Mouse (Mus musculus) testis, postnatal 10 days (tissue): ENCODE results near the gene Abr.

Experiments
- DNase-seq: peaks from one replicate; pipeline ENCODE4 v3.0.0; 2021; ENCODE audit warnings: low spot score

Gene Abr

DNA sequence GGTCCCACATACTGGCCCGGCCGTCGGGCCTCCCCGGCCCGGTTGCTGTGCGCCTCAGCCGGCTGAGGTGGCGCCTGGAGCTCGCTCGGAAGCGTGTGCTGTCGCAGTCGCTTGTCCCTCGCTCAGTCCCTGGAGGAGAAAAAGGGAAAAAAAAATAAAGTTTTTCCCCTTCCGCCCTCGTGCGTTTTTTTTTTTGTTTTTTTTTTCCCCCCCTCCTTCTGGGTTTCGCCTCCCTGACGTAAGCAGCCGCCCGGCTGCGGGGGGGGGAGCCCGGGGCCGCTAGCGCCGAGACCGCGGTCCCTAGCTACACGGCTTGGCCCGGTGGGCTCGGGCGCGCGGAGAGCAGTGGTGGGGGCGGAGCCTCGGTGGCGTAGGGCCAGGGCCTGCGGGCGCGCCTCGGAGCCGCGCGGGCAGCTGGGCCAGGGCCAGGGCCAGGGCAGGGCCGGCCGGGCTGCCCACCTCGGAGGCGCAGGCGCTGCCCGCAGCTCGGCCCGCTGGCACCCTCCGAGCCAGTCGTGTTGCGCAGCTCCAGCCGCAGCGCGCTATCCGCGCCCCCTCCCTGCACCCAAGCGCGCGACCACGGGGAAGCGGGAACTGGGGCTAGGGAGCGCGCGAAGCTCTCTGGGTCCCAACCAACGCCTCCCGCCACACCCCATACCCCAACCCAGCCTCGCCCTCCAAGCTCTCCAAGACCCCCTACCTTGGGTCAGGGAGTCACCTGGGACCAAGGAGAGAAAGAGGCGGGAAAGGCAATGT is 1.3 kb upstream of the Abr start:
- peak; percentile 83 for DNase-seq

- DNase-seq = peak; percentile 56
Measured at GRCm38 (mm10) chr11:76622566-76623205, 572 bp upstream of the Abr start.

- DNase-seq = no peak
Measured at GRCm38 (mm10) chr11:76618134-76618533, 4.0 kb downstream of the Abr start.

GRCm38 (mm10) chr11:76614246-76614645 is 7.9 kb downstream of the Abr start:
- no peak for DNase-seq

DNA sequence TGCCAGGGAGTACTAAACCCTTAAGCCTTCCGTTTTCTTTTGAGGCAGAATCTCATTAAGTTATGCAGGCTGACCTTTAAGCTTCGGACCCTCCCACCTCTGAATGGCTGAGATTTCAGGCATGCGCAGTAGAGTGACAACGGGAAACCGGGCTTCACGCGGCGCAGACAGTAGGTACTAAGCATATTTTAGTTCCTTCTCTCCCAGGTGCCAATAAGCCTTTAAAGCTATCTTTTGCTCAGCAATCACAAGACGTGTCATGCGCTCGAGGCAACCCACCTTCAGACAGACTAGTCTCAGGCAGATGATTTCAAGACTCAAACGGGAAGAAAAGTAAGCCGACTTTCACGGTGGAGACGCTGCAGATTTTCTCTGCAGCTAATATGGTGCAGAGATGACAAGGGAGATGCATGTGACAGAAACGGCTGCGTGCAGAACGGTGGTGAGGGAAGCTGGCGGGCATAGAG is 9.4 kb downstream of the Abr start:
- DNase-seq = peak; percentile 55

DNA sequence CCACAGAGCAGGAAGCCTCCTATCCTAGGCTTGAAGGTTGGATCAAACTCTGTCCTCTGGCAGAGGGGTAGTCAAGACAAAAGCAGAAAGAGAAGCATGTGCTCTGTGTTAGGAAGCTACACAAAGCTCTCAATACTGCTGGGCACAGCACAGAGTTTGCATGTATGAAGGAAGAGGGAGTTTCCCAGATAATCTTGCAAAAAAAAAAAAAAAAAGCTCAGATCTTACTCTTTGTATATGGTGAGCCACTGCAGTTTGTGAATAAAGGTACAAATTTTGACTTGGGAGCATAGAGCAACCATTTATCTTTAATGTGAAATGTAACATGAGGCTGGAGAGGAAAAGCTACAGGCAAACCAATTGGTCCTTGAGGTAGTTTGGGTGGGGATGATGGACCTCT is 11.2 kb downstream of the Abr start:
- no peak for DNase-seq

DNA sequence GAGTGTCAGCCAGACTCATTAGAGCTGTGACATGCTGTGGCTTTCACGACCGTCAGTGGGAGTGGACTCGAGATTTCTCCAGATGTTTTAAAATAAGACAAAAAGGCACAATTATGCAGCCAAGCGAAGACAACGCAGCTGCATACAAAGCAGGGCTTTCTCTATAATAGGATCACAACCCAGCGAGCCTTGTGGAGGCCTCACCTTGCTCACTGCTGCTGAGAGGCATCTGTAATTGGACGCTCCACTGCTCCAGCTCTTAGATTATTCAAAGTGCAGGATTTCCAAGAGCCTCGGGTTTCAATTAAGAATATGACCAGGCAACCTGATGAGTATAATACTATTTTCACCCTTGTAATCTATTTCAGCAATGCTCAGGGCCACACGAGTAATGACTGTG is 15.6 kb downstream of the Abr start:
- DNase-seq = no peak

GRCm38 (mm10) chr11:76599219-76599618 is 22.9 kb downstream of the Abr start:
- DNase-seq = no peak

- DNase-seq = no peak
Measured at GRCm38 (mm10) chr11:76598757-76599156, 23.4 kb downstream of the Abr start.

DNA sequence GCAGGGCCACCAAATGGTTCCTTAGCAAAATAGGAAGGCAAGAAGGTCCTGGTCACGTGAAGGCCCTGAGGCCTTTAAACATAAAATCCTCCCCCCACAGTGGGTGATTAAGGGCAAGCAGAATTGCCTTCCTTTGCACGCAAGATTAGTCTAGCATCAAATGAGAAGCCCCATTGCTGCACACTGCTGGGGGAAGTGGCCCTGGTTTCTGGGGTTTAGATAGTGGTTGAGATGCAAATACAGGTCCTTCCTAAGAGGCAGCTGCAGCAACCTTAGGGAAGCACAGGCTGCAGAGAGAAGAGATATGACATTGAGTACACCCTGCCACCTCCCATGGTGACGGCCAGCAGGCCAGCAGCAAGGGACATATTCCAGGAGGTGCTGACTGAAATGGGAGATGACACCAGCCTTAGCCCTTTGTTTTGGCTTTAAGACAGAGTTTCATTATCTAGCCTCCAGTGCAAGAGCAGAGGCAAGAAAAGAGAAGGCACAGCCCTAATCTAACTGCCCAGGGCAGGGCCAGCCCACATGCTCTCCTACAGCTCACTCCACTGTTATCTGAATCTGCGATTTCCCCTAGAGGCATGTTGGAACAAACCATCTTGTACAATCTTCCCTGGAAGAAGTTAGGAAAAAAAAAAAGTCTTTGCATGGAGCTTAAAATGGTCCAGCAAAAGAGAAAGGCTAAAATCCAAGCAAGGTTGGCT is 28.3 kb downstream of the Abr start:
- DNase-seq = no peak

- DNase-seq = no peak
Measured at GRCm38 (mm10) chr11:76589746-76590145, 32.4 kb downstream of the Abr start.

DNA sequence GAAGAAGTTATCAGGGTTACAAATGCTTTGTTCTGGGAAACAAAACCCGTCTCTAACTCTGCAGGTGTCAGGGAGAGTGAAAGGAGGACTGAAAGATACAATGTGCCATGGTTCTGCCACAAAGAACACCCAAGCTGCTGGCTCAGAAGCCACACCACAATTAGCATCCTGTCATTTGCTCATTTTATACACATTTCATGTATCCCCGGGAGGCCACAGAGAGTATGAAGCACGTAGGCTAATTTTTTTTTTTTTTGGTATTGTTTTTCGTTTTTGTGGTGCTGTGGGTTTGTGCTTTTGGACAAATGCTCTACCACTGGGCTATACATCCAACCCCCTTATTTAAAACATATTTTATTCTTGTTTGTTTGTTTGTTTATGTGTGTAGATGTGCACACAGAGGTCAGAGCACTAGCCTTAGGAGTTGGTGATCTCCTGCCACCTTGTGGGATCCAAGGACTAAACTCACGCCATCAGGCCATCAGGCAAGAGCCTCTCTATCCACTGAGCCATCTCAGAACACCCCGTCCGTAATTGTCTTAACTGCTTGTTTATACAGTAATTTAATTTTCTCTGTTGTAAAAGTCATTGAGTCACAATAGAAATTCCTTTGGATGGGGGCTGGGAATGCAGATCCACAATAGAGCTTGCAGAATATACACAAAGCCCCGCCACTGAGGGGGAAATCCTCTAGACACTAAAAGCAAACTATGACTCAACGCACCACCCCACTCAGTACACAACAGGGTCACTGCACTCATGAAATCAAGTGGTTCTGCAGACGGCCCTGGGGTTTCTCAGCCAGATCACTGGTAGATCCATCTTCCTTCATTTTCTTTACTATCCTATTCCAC is 33.3 kb downstream of the Abr start:
- no peak for DNase-seq

DNA sequence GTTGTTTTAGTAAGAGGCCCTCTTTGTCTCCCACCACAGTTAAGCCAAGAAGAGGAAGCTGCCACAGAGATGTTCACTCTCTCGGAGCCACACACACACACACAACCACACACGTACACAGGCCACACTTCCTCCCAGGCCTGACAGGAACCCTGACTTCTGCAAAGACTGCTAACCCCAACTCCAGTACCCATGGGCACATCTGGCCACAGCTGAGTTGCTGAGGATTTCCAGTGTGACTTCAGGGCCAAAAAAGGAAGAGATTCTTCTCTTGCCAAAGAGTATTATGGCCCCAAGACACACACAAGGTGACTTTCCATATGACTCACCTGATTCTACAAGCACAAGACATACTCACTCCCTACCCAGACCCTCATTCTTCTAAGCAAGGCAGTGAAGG is 34.1 kb downstream of the Abr start:
- DNase-seq = no peak

DNA sequence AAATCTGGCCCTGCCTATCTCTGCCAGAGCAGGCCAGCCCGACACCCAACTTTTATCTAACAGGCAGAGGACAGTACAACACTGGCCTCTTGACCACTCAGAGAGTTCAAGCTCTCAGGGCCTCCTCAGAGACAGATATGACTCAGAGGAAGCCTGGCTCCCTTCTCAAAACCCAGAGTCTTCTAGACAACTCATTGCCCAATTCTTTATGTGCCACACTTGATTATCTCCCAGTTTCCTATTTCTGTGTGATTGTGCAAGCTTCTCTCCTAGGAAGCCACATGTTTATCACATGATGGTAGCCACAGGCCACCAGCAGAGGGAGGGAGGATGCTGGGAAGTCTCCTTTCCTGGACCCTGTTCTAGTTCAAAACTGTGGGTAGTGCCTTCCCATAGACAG is 34.8 kb downstream of the Abr start:
- DNase-seq = no peak

DNA sequence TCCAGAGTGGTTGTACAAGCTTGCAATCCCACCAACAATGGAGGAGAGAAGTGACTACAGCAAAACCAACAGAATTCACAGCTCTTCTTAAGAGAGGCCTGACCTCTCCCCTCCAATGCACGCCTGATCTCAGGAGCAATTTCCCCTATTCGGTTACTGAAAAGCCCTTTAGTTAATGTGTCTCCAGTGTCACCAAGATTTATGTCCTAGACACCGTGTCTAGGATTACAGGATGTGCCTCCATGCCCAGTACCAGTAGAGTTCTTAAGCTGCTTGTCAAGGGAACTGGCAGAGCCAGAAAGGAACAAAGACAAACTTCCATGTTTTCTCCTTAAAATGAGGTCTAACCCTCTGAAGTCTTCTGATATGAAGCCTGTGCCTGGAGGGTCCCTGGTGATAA is 36.0 kb downstream of the Abr start:
- DNase-seq = no peak

DNA sequence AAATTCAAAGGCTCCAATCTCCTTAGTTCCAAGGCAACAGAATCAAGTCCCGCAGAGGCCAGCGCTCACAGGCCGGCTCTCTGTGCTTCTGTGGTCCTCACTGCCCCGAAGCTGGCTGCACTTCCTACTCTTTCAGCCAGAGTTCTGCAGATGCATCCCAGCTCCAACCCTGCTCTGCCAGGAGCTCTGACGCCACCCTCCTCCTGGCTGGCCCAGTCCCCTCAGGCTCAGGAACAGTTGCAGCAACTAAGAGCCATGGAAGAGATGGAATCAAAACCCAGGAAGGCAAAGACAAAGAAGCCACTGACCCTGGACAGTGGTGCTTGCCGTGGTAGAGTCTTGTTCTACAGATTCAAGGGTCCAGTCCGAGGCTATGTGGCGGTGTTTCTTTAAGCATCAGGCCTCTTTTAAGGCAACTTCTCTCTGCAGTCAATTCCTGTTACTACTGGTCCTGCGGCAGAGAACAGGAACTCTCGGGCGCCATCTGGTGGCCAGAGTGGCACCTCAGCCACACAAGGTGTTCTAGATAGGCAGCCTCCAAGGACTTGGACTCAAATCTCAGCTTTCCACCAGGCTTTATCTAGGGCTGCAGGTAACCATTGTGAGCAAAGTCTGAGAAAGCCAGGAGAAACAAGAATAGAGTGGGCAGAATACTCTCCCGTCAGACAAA is 44.4 kb downstream of the Abr start:
- DNase-seq = peak; percentile 96

DNA sequence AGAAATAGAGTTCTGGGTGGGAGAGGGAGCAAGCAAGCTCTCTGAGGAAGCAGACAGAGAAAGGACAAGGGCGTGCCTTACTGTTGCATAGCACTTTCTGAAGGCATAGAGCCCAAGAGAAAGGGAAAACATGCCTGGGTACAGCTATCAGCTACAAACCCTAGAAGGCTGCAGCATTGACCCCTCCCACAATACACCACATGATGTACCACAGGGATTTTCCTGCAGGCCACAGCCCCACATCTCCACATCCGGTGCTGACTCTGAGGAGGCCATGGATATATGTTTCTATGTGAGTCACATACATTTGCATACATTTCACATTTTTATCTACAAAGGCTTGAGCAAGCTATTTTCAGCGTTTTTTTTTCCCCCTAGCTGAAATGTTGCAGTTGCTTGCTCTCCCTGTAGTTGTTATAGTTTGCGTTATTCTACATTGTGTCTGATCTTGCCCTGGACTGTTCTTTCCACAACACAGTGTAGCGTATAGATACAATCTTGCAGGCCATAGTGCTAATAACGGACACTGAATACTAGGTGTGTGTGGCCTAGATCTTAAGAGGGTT is 49.2 kb downstream of the Abr start:
- DNase-seq = no peak

GRCm38 (mm10) chr11:76571613-76571929 is 50.5 kb downstream of the Abr start:
- no peak for DNase-seq

GRCm38 (mm10) chr11:76570741-76571612 is 51.1 kb downstream of the Abr start:
- peak; percentile 64 for DNase-seq

DNA sequence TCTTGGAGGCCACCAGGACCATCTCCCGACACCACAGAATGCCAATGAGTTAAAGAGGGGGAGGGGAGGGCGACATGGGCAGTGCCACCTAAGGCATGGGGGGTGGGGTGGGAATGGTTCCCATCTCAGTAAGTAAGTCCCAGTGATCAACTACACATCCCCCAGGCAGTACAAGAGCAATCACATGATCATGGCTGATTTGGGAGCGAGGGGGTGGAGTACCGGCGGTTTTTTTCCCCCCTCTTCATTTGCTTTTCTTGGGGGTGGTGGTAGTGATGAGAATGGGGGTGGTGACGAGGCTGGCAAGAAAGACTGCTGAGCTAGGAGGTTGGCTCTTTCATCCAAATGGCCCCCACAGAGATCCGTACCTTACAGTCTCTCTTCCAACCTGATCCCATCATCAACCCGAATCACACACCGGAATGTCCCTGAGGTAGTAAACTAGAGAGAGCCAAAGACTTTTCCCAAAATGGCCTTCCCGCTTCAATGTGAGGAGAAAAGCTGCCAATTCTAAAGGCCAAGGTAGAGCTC is 51.8 kb downstream of the Abr start:
- DNase-seq = no peak
